Mouse (Mus musculus) layer of hippocampus, postnatal 14 days (tissue): Measurements from ENCODE around the gene Rnpep. TPM values are rescaled to one million over a fixed set of nuclear protein-coding genes. Genes with fewer than 3 reads are reported as not detected.

Experiments used
- total RNA-seq, 2 experiments: library from RNA; stranded (reverse); gene quantifications; 2 replicates each; pipeline ENCODE4 v1.2.3; 2021

Rnpep gene
- total RNA-seq, 2 experiments from 2014 or later, result 52.5 to 57.8 TPM

Other genes with a start within 250 kb of the Rnpep start
- gene Lgr6, start 178.8 kb downstream of the Rnpep start, total RNA-seq, result 1 to 10 TPM; 1.6 to 2.5 TPM
- not detected for gene Ptpn7, start 151.4 kb downstream of the Rnpep start, total RNA-seq
- 100 to 1,000 TPM; 307 to 334 TPM for gene Arl8a, start 137.3 kb downstream of the Rnpep start, total RNA-seq
- 100 to 1,000 TPM; 186 to 187 TPM for gene Gpr37l1, start 116.4 kb downstream of the Rnpep start, total RNA-seq
- gene Elf3, start 25.5 kb downstream of the Rnpep start, total RNA-seq, result not detected
- gene Timm17a, start 29.7 kb upstream of the Rnpep start, total RNA-seq, result 100 to 1,000 TPM; 169 to 172 TPM
- under 1 TPM; 0.50 to 0.53 TPM for gene Lmod1, start 40.7 kb upstream of the Rnpep start, total RNA-seq
- gene Shisa4, start 91.2 kb upstream of the Rnpep start, total RNA-seq, result 100 to 1,000 TPM; 130 to 131 TPM
- 100 to 1,000 TPM; 137 to 171 TPM for gene Ipo9, start 146.4 kb upstream of the Rnpep start, total RNA-seq